Mouse (Mus musculus): ENCODE data around the gene Psmg1.

DNA sequence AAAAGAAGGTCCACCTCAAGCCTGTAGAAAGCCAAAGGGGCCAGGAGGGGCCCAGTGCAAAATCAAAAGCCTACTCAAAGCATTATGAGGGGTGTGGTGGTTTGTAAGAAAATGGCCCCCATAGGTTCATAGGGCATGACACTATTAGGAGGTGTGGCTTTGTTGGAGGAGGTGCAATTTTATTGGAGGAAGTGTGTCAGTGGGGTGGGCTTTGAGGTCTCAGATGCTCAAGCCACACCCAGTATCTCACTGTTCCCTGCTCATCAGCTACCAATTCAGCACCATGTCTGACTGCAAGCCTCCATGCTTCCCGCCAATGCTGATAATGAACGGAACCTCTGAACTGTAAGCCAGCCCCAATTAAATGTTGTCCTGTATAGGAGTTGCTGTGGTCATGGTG lies 39.3 kb downstream of the Psmg1 start:
- no peak for TF ChIP-seq CTCF (IDR thresholded peaks at IDR 0.05; ENCODE audit: low read depth, low read length)
- no peak for TF ChIP-seq POLR2A (IDR thresholded peaks at IDR 0.05; ENCODE audit: borderline replicate concordance, low read depth, low read length)

Data from bone marrow macrophage, adult 2 months (primary cell).